1 mouse cellular context compared by ENCODE assay signal in genomic region chr5:146895667-146896066, GRCm38 (mm10). TPM values are rescaled to one million over a fixed set of nuclear protein-coding genes. Genes with fewer than 3 reads are reported as not detected.
"Had no signal": no experiment of that assay in that cellular context is flagged by ENCODE, and none has a peak within 500 bp of the region (broad histone marks: within the 10 kb centered on the region; RNA-seq: fewer than 3 reads in every experiment).

No protein-coding gene starts in this region.

RNA-seq across cellular contexts. Expression of gene Rasl11a, which starts 50.8 kb away (rescaled TPM):
- total RNA-seq: granulocyte monocyte progenitor cell, adult 5-6 weeks had no signal
